Mouse (Mus musculus) forebrain, embryonic 14.5 days (tissue): Measurements from ENCODE around the gene Lrrc26. TPM values are rescaled to one million over a fixed set of nuclear protein-coding genes. Genes with fewer than 3 reads are reported as not detected.

Experiments
- ATAC-seq: fragments of 200-750 bp; cut with Nextera tagmentation; 2 replicates; pipeline ENCODE4 v1.8.0; 2017; ENCODE audit warnings: mild to moderate bottlenecking, moderate library complexity
- DNase-seq: peaks from one replicate; pipeline ENCODE4 v3.0.0-alpha.2; 2015; ENCODE audit warnings: low spot score
- H3K27ac ChIP-seq: fragments of 300-500 bp; sonication (generic); 2 replicates; pipeline ENCODE4 v1.5.1; 2014; ENCODE audit warnings: low read depth, mild to moderate bottlenecking, control low read depth, low read length, moderate library complexity
- H3K27me3 ChIP-seq: fragments of 300-500 bp; sonication (generic); replicated peaks from 2 replicates; pipeline ENCODE4 v1.6.1; 2014; ENCODE audit warnings: low read length, control low read depth, mixed read lengths; ENCODE audit not compliant: control insufficient read depth, insufficient read depth
- H3K36me3 ChIP-seq: fragments of 300-500 bp; sonication (generic); 2 replicates; pipeline ENCODE4 v1.6.1; 2014; ENCODE audit warnings: low read length, control low read depth; ENCODE audit not compliant: control insufficient read depth, insufficient read depth
- H3K4me1 ChIP-seq: fragments of 300-500 bp; sonication (generic); 2 replicates; pipeline ENCODE4 v1.6.1; 2014; ENCODE audit warnings: antibody characterized with exemption, low read length, control low read depth; ENCODE audit not compliant: control insufficient read depth, insufficient read depth
- H3K4me2 ChIP-seq: fragments of 300-500 bp; sonication (generic); 2 replicates; pipeline ENCODE4 v1.6.1; 2014; ENCODE audit warnings: mild to moderate bottlenecking, control low read depth, low read length
- H3K4me3 ChIP-seq: fragments of 300-500 bp; sonication (generic); 2 replicates; pipeline ENCODE4 v1.5.1; 2014; ENCODE audit warnings: low read depth, low read length, control low read depth
- H3K9ac ChIP-seq: fragments of 300-500 bp; sonication (generic); 2 replicates; pipeline ENCODE4 v1.6.1; 2014; ENCODE audit warnings: mild to moderate bottlenecking, low read length, control low read depth, moderate library complexity
- H3K9me3 ChIP-seq: fragments of 300-500 bp; sonication (generic); replicated peaks from 2 replicates; pipeline ENCODE4 v1.6.1; 2016; ENCODE audit warnings: low read length, control low read depth, mixed read lengths; ENCODE audit not compliant: control insufficient read depth
- WGBS: fragments of 180-500 bp; shearing (Covaris S2); extraction: QIAGEN DNeasy Blood & Tissue Kit; methylation state at CpG from one replicate; pipeline ENCODE4 v1.1.7; 2014; 5-methylcytosine and 5-hydroxymethylcytosine counted together
- polyA plus RNA-seq: library from polyadenylated mRNA; unstranded; fragments of >200 nt; fragmentation: Nextera tagmentation; extraction: Ambion mirVana; gene quantifications from 2 replicates; pipeline ENCODE4 v1.2.1, GENCODE M21; 2014

Lrrc26 gene
- polyA plus RNA-seq, 1 experiment from 2014 or later: not detected

DNA sequence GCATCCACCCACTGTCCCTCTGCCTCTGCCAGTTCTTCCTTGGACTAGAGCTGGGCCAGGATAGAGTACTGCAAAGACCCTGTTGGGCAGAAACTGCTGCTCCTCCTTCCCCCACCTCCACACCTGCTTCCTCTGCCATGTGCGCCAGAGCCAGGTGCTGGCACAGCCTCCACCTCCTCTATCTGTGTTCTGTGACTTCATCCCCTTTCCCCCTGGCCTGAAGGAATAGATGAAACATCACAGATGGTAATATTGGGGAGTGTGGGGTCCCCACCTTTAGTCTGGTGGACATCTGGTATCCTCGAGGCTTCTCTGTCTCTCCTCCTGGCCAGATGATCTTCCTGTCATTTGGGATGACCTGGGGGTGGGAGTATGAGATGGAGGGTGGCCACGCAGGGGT lies 13.7 kb downstream of the Lrrc26 start:
- no peak for DNase-seq
- H3K27me3 ChIP-seq: peaks cover 14% of the 10 kb centered on the region

DNA sequence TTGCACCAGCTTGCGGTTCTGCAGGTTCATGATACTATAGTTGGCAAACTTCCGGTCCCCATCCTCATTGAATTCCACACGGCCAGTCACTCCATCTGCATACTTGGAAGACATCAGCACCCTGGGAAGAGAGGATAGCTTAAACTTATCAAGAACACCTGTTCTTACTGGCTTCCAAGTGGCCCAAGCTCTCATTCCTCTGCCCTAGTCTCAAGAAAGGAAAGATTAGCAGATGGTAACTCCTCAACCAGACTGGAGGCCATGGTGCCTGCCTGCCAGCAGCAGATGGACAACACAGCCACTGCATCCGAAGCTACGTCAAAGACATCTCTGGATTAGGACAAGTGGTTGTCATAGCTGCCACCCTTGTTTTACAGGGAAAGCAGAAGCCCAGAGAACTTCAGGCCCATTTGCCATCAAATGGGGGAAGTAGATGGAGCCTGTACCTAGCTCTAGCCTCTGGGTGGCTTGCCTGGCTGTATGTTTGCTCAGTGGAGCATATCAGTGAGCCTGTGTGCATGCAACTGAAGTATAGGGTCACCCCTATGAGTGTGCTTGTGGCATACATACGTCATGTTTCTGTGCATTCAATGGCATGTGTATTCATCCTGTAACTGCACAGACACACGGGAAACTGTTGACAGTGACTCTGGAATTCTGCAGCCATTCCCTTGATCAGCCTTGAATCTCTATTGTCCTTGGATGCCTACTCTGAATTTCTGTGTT lies 14.4 kb downstream of the Lrrc26 start:
- H3K9me3 ChIP-seq: no peaks in the 10 kb centered on the region
- no peak for DNase-seq
- H3K36me3 ChIP-seq: no peaks in the 10 kb centered on the region
- peaks cover 2% of the 10 kb centered on the region; the same call in 1 of the 2 replicates for H3K4me1 ChIP-seq
- 0 out of 2 replicates have a peak, but pooled peaks have one; percentile 11 for ATAC-seq
- peak overlapping the region; percentile 46 for H3K4me3 ChIP-seq
- H3K4me2 ChIP-seq: peak overlapping the region; percentile 81
- H3K27me3 ChIP-seq: peaks cover 19% of the 10 kb centered on the region
- H3K27ac ChIP-seq: no peak overlapping the region
- no peak overlapping the region; the same call in 1 of the 2 replicates for H3K9ac ChIP-seq
- 77% methylated on average over 7 of the region's 7 CpGs for WGBS

More for the DNA sequence above, 13.7 kb downstream of the Lrrc26 start:
- H3K9ac ChIP-seq: no peak overlapping the region
- H3K4me1 ChIP-seq: peaks cover 2% of the 10 kb centered on the region; the same call in 1 of the 2 replicates
- no peak overlapping the region for H3K4me2 ChIP-seq
- ATAC-seq: no peak
- no peak overlapping the region for H3K4me3 ChIP-seq
- no peaks in the 10 kb centered on the region for H3K9me3 ChIP-seq
- no peak overlapping the region for H3K27ac ChIP-seq
- no peaks in the 10 kb centered on the region for H3K36me3 ChIP-seq
- 72% methylated on average over 3 of the region's 3 CpGs for WGBS

DNA sequence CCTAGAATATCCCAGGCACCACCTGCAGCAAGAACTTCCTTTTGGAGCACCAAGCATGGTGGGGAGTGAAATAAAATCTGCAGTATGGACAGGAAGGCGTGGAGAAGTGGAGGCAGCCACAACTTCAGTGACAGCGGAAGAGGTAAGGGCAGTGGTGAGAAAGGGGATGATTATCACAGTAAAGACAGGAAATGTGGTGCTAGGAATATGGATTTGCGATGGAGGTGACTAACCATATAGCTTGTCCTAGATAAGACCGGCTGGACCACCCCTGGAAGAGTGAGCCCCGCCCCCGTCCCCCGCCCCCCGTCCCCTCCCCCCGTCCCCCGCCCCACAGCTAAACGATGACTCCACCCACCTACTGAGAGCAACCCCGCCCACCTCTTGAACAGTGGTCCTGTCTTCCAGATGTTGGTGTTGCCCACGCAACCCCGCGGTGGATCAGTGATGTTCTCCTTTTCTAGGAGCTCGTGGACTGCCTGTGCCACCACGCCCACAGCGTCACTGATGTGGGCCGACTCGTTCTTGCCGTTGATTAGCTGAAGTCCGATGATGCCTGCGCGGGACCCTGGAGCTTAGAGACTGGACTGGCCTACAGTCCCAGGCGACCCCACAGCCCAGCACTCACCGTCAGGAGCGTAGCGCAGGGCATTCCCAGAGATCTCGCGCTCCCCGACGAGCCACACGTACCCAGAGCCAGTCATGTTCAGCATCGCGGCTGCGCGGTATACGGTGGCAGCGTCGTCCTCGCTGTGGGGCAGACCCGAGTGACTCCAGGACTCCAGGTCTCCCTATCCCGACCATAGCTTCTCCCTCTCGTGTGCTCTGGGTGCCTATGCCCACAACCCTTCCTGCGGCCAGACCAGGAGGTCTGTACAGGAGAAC lies 15.2 kb downstream of the Lrrc26 start:
- H3K27ac ChIP-seq: no peak overlapping the region
- H3K4me3 ChIP-seq: peak overlapping the region; percentile 46
- ATAC-seq (peak; percentile 85), DNase-seq (peak; percentile 77)
- peaks cover 2% of the 10 kb centered on the region; the same call in 1 of the 2 replicates for H3K4me1 ChIP-seq
- H3K4me2 ChIP-seq: peak overlapping the region; percentile 81
- H3K36me3 ChIP-seq: no peaks in the 10 kb centered on the region
- WGBS: 1% methylated on average over 44 of the region's 45 CpGs
- peak overlapping the region; percentile 72 for H3K9ac ChIP-seq
- H3K27me3 ChIP-seq: peaks cover 24% of the 10 kb centered on the region
- H3K9me3 ChIP-seq: no peaks in the 10 kb centered on the region

DNA sequence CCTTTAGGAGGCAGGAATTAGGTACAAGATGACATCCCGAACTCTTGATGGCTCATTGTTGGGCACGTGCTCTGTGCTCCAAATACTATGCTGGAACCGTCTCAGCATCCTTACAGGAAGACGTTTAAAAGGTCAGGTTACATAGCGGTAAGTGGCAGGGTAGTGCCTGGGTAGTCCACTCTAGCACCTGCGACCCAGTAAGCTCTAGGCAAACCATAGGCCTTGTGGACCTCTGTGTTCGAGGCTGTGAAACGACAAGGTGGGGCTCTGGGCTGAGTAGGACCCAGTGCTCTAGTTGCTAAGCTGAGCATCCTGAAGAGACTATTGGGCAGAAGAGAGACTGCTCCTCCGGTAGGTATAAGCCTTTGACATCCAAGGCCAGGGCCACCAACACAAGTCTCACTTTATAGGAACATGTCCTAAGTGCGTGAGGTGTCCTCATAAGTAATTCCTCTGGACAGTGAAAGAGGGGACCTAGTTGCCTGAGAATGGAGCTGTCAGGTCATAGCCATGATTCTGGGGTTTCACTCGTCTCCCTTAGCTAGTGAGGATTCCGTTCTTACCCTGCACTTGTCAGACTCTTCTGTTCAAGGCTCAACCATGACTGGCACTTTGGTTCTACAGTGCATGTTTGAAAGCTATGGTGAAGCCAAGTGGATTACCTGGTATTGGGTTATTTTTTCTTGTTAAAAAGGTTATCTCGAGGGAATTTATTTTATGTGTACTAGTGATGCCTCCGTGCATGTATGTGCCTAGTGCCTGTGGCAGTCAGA lies 16.1 kb downstream of the Lrrc26 start:
- no peak overlapping the region for H3K27ac ChIP-seq
- H3K36me3 ChIP-seq: no peaks in the 10 kb centered on the region
- peak overlapping the region; percentile 81 for H3K4me2 ChIP-seq
- H3K27me3 ChIP-seq: peaks cover 33% of the 10 kb centered on the region
- no peak for ATAC-seq
- peak overlapping the region; percentile 72 for H3K9ac ChIP-seq
- 51% methylated on average over 14 of the region's 14 CpGs for WGBS
- no peaks in the 10 kb centered on the region for H3K9me3 ChIP-seq
- H3K4me3 ChIP-seq: peak overlapping the region; percentile 46
- H3K4me1 ChIP-seq: peaks cover 2% of the 10 kb centered on the region; the same call in 1 of the 2 replicates
- DNase-seq: no peak

DNA sequence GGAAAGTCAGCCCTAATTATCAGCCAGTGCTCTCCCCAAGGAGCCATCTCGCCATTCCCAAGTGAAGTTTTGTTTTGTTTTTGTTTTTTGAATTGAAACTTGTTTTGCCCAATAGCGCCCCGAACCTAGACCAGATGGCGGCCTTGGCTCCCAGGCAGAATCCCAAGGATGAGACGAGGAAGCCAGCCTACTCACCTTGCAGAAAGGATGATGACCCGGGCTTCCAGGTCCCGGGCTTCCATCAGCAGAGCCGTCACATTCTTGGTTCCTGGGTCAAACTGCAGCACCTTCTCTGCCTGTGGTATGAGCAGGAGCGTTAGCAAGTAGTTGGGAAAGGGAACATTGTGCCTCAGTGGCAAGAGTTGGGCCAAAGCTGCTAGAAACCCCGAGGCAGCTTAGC lies 20.5 kb downstream of the Lrrc26 start:
- 56% methylated on average over 10 of the region's 10 CpGs for WGBS
- Histone ChIP-seq H3K4me2 (no peak overlapping the region), H3K27ac (no peak overlapping the region), H3K9me3 (no peaks in the 10 kb centered on the region), H3K36me3 (no peaks in the 10 kb centered on the region), H3K4me3 (no peak overlapping the region), H3K4me1 (no peaks in the 10 kb centered on the region), H3K9ac (no peak overlapping the region), H3K27me3 (peaks cover 66% of the 10 kb centered on the region)
- ATAC-seq (no peak), DNase-seq (no peak)

DNA sequence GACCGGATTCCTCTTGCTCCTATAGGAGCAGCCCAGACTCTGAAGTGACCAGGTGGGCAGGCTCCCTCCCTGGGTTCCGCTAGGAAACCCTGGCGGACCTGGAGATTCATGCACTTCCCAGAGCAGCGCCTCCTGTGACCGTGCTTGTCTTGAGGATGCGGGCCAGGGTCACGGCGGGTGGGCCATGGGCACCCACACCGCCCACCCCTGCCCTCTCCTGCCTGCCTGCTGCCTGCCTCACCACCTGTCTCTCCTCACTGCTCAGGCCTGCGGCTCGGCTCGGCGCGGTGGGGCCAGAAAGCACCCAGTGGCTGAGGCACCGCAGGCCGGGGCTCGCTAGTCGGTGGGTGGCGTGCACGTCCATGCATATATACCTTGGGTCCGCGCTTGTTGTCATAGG lies 21.3 kb downstream of the Lrrc26 start:
- Histone ChIP-seq H3K9ac (no peak overlapping the region), H3K27ac (no peak overlapping the region), H3K4me1 (no peaks in the 10 kb centered on the region), H3K4me2 (no peak overlapping the region), H3K36me3 (no peaks in the 10 kb centered on the region), H3K4me3 (no peak overlapping the region), H3K27me3 (peaks cover 69% of the 10 kb centered on the region), H3K9me3 (no peaks in the 10 kb centered on the region)
- under 1% methylated on average over 22 of the region's 22 CpGs for WGBS
- no peak for ATAC-seq
- DNase-seq: no peak

DNA sequence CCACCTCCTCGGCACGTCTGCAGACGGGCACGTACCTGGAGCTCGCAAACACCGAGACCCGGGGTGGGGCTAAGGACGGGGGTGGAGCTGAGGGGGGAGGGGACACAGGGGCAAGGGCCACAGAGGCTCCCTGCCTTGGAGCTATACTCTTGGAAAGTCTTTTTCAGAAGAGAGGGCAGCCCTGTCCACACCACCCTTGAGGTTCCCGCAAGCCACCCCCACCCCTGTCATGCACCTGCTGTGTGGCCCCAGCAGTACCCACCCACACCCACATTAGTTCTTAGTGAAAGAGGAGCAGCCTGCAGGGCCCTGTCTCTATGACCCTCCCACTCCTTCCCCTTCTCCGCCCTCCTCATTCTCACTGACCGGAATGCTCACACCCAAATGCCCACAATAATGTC lies 21.8 kb downstream of the Lrrc26 start:
- Histone ChIP-seq H3K27me3 (peaks cover 71% of the 10 kb centered on the region), H3K27ac (no peak overlapping the region), H3K36me3 (no peaks in the 10 kb centered on the region), H3K4me3 (no peak overlapping the region), H3K4me1 (no peaks in the 10 kb centered on the region), H3K9ac (no peak overlapping the region), H3K4me2 (no peak overlapping the region), H3K9me3 (no peaks in the 10 kb centered on the region)
- DNase-seq: no peak
- WGBS: 3% methylated on average over 11 of the region's 11 CpGs
- no peak for ATAC-seq

DNA sequence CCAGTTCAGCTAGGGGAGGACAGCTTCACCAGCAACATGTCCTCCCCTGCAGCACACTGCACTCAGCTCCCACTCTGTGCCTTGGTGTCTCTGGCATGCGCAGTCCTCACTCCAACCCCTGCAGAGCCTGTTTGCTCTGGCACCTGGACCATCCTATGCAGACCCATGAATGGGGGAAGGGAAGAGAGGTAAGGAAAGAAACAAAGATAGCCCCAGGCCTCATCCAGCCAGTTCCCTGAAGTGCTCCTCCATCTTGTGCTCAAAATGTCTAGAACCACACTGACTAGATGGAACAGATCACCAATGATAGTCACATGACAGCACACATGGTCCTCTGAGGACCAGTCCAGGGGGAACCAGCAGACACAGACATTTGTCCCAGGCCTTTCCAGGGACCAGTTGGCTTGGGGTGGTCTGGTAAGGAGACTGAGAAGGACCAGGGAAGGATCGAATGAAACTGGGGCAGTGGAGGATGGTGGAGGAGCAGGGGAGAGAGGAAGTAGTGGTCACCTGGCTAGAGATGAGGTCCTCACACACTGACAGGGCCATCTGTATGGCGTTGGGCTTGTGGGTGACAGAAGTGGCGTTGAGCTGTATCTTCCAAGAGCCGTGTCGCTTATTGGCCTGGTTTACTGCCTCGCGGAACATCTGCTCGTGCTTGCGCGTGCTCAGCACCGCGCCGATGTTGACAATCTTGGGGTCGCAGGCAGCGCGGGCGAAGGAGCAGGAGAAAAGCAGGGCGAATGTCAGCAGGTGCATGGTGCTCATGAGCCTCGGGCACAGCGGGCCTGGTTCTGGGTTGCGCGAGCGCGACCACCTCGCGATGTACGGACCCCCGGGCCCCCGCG lies 28.6 kb downstream of the Lrrc26 start:
- Histone ChIP-seq H3K36me3 (no peaks in the 10 kb centered on the region), H3K4me2 (peak overlapping the region; percentile 67), H3K4me3 (peak overlapping the region; percentile 48), H3K27me3 (peaks cover 29% of the 10 kb centered on the region), H3K9me3 (no peaks in the 10 kb centered on the region), H3K4me1 (no peaks in the 10 kb centered on the region), H3K9ac (peak overlapping the region; percentile 61), H3K27ac (peak overlapping the region; percentile 44; the same call in 1 of the 2 replicates)
- DNase-seq (peak; percentile 62), ATAC-seq (peak; percentile 75)
- 6% methylated on average over 31 of the region's 31 CpGs for WGBS
